17 mouse cellular contexts compared by ENCODE assay signal in the genomic region with DNA sequence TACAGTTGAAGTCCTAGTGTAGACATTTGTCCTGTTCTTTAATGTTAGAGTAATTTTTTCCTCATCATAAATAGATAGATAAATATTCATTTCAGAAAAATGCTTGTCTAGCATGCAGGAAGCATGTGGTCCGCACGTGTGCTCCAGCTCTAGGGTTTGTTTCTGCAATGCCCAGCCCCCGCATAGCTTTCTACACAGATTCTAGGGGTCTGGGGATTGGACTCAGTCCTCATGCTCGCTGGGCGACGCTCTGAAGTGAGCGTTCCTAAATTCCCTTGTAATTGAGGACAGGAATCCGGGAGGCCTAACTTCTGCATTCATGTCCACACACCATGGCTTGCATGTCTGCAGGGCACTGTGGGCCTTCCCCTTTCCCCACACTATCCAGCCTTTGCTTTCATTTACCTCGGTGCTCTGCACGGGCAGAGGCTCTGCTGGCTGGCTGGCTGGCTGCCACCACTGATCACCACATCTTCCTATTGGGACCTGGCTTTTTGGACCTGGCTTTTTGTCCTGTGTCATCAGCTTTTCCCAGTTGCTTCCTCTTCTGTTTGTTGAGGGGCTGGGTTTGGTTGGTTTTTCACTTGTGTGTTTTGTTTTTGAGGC. TPM values are rescaled to one million over a fixed set of nuclear protein-coding genes. Genes with fewer than 3 reads are reported as not detected.
DNase-seq lines count a peak whose midpoint lies in the region; ATAC-seq and TF ChIP-seq lines count a peak whose summit lies in the region.
"Had no signal": no experiment of that assay in that cellular context is flagged by ENCODE, and none has a peak within 500 bp of the region (broad histone marks: within the 10 kb centered on the region; RNA-seq: fewer than 3 reads in every experiment).

No protein-coding gene starts in this region.

- H3K9me3 ChIP-seq in limb, embryonic 15.5 days = no peaks in the 10 kb centered on the region
- no peaks in the 10 kb centered on the region for H3K9me3 ChIP-seq in limb, embryonic 10.5 days (replicated peaks)
- no peaks in the 10 kb centered on the region for H3K9me3 ChIP-seq in embryonic facial prominence, embryonic 15.5 days (replicated peaks)
- no peaks in the 10 kb centered on the region for H3K9me3 ChIP-seq in forebrain, embryonic 14.5 days (replicated peaks; ENCODE audit: control insufficient read depth, low read length)
- H3K9me3 ChIP-seq: forebrain, embryonic 10.5 days; liver, embryonic 12.5 days; megakaryocyte, embryonic 14.5 days had no signal

- peak; percentile 15 for DNase-seq in cerebellum, adult 9-11 months
- no peak for DNase-seq in cerebellum, adult 11 months
- DNase-seq in limb, embryonic 10.5 days (ENCODE audit: low spot score) = no peak
- no peak for DNase-seq in forebrain, embryonic 14.5 days (ENCODE audit: low spot score)
- DNase-seq in lung, adult 18-20 months = no peak
- DNase-seq: adrenal gland, adult 8-10 months; cerebellum, adult 8-10 months; gastrocnemius, postnatal 14 days had no signal

- TF ChIP-seq CTCF in bone marrow, adult 2 months (IDR thresholded peaks at IDR 0.05; ENCODE audit: control insufficient read depth, insufficient read depth, low read length) = no peak

- no peak overlapping the region for H3K4me2 ChIP-seq in limb, embryonic 15.5 days
- no peak overlapping the region for H3K4me2 ChIP-seq in embryonic facial prominence, embryonic 15.5 days (replicated peaks)
- H3K4me2 ChIP-seq in forebrain, embryonic 14.5 days (ENCODE audit: low read length) = no peak overlapping the region
- H3K4me2 ChIP-seq: hindbrain, embryonic 14.5 days; liver, embryonic 12.5 days had no signal

- peaks cover 70% of the 10 kb centered on the region for H3K36me3 ChIP-seq in limb, embryonic 15.5 days
- peaks cover 67% of the 10 kb centered on the region for H3K36me3 ChIP-seq in limb, embryonic 10.5 days
- peaks cover 71% of the 10 kb centered on the region for H3K36me3 ChIP-seq in embryonic facial prominence, embryonic 15.5 days
- peaks cover 35% of the 10 kb centered on the region for H3K36me3 ChIP-seq in forebrain, embryonic 14.5 days (ENCODE audit: control insufficient read depth, insufficient read depth, low read length)

- H3K9ac ChIP-seq in limb, embryonic 15.5 days = no peak overlapping the region
- no peak overlapping the region for H3K9ac ChIP-seq in embryonic facial prominence, embryonic 15.5 days
- H3K9ac ChIP-seq in forebrain, embryonic 14.5 days (ENCODE audit: low read length) = no peak overlapping the region
- H3K9ac ChIP-seq: hindbrain, embryonic 14.5 days; liver, embryonic 12.5 days had no signal

- ATAC-seq in limb, embryonic 15.5 days (ENCODE audit: insufficient number of reproducible peaks, low FRiP score, low TSS enrichment, low read depth) = no peak
- ATAC-seq in embryonic facial prominence, embryonic 15.5 days (ENCODE audit: insufficient number of reproducible peaks, low FRiP score, low TSS enrichment, low read depth) = peak; percentile 51; the same call in 1 of the 2 replicates
- ATAC-seq in forebrain, embryonic 14.5 days = no peak
- ATAC-seq: intestine, postnatal 0 days; liver, embryonic 12.5 days had no signal

- no peak overlapping the region for H3K4me3 ChIP-seq in limb, embryonic 15.5 days
- H3K4me3 ChIP-seq in limb, embryonic 10.5 days = no peak overlapping the region
- H3K4me3 ChIP-seq in bone marrow, adult 2 months (replicated peaks; ENCODE audit: control insufficient read depth, low read depth, low read length) = no peak overlapping the region
- H3K4me3 ChIP-seq in embryonic facial prominence, embryonic 15.5 days (replicated peaks) = no peak overlapping the region
- no peak overlapping the region for H3K4me3 ChIP-seq in forebrain, embryonic 14.5 days (ENCODE audit: low read depth, low read length)
- H3K4me3 ChIP-seq: forebrain, embryonic 10.5 days; liver, embryonic 12.5 days; megakaryocyte, embryonic 14.5 days had no signal

- no peaks in the 10 kb centered on the region for H3K4me1 ChIP-seq in limb, embryonic 15.5 days
- H3K4me1 ChIP-seq in limb, embryonic 10.5 days = no peaks in the 10 kb centered on the region
- H3K4me1 ChIP-seq in bone marrow, adult 2 months (ENCODE audit: control insufficient read depth, insufficient read depth, low read length) = no peaks in the 10 kb centered on the region; the same call in 1 of the 2 replicates
- H3K4me1 ChIP-seq in embryonic facial prominence, embryonic 15.5 days = 0 out of 2 replicates have a peak, but pooled peaks cover 3% of the 10 kb centered on the region
- no peaks in the 10 kb centered on the region for H3K4me1 ChIP-seq in forebrain, embryonic 14.5 days (ENCODE audit: control insufficient read depth, insufficient read depth, low read length)
- H3K4me1 ChIP-seq: forebrain, embryonic 10.5 days; megakaryocyte, embryonic 14.5 days had no signal

- H3K27me3 ChIP-seq in limb, embryonic 15.5 days = no peaks in the 10 kb centered on the region
- no peaks in the 10 kb centered on the region for H3K27me3 ChIP-seq in limb, embryonic 10.5 days (ENCODE audit: low read depth, poor library complexity, severe bottlenecking)
- no peaks in the 10 kb centered on the region for H3K27me3 ChIP-seq in embryonic facial prominence, embryonic 15.5 days
- no peaks in the 10 kb centered on the region for H3K27me3 ChIP-seq in forebrain, embryonic 14.5 days (replicated peaks; ENCODE audit: control insufficient read depth, insufficient read depth, low read length)
- H3K27me3 ChIP-seq: liver, embryonic 12.5 days; megakaryocyte, embryonic 14.5 days had no signal

- whole genome bisulfite sequencing in limb, embryonic 15.5 days = 67% methylated on average over 10 of the region's 10 CpGs
- 88% methylated on average over 10 of the region's 10 CpGs for WGBS in limb, embryonic 10.5 days
- WGBS in bone marrow, adult 2 months = 55% methylated on average over 10 of the region's 10 CpGs
- WGBS in embryonic facial prominence, embryonic 15.5 days = 39% methylated on average over 10 of the region's 10 CpGs
- WGBS in forebrain, embryonic 14.5 days = 77% methylated on average over 10 of the region's 10 CpGs

- TF ChIP-seq POLR2A in bone marrow, adult 2 months (IDR thresholded peaks at IDR 0.05; ENCODE audit: borderline replicate concordance, control insufficient read depth, low read depth, low read length) = no peak

- 0 out of 2 replicates have a peak overlapping the region, but pooled peaks have one; percentile 55 for H3K27ac ChIP-seq in limb, embryonic 15.5 days
- no peak overlapping the region for H3K27ac ChIP-seq in limb, embryonic 10.5 days
- H3K27ac ChIP-seq in bone marrow, adult 2 months (ENCODE audit: control insufficient read depth, insufficient read depth, low read depth, low read length, poor library complexity) = peak overlapping the region; percentile 87
- H3K27ac ChIP-seq in embryonic facial prominence, embryonic 15.5 days (replicated peaks) = peak overlapping the region; percentile 76
- no peak overlapping the region for H3K27ac ChIP-seq in forebrain, embryonic 14.5 days (ENCODE audit: low read depth, low read length)
- H3K27ac ChIP-seq: forebrain, embryonic 10.5 days; hindbrain, embryonic 14.5 days; kidney, postnatal 0 days; liver, embryonic 12.5 days had no signal

RNA-seq across cellular contexts. Expression of gene Cse1l, which starts 31.1 kb away (rescaled TPM):
- polyA plus RNA-seq in limb, embryonic 15.5 days (2015; fragmentation: Nextera tagmentation; extraction: Ambion mirVana) = 83.7 and 86.2 TPM in 2 replicates
- 211 and 223 TPM in 2 replicates for polyA plus RNA-seq in limb, embryonic 10.5 days (2016; fragmentation: Nextera tagmentation; extraction: Ambion mirVana)
- polyA plus RNA-seq in bone marrow, adult 2 months (2011; ENCODE audit: insufficient read depth, insufficient read length, low replicate concordance, missing spikeins) = 22.0 and 39.0 TPM in 2 replicates
- 85.6 and 92.2 TPM in 2 replicates for polyA plus RNA-seq in embryonic facial prominence, embryonic 15.5 days (2015; fragmentation: Nextera tagmentation; extraction: Ambion mirVana)
- 137 and 138 TPM in 2 replicates for polyA plus RNA-seq in forebrain, embryonic 14.5 days (2014; fragmentation: Nextera tagmentation; extraction: Ambion mirVana)

Comparison
In these comparisons a context has a peak if more than half of its experiments do, and no peak if none do; other contexts are left out.
1. H3K27ac ChIP-seq: peak in limb, embryonic 15.5 days (single experiment), bone marrow, adult 2 months (single experiment) and embryonic facial prominence, embryonic 15.5 days (single experiment); none in limb, embryonic 10.5 days (single experiment) and forebrain, embryonic 14.5 days (single experiment).